Comparison of ENCODE assay signal across 11 mouse cellular contexts in genomic region chr2:29663260-29663877, GRCm38 (mm10). TPM values are rescaled to one million over a fixed set of nuclear protein-coding genes. Genes with fewer than 3 reads are reported as not detected.
DNase-seq lines count a peak whose midpoint lies in the region; ATAC-seq and TF ChIP-seq lines count a peak whose summit lies in the region.
"Had no signal": no experiment of that assay in that cellular context is flagged by ENCODE, and none has a peak within 500 bp of the region (broad histone marks: within the 10 kb centered on the region; RNA-seq: fewer than 3 reads in every experiment).

No protein-coding gene starts in this region.

- DNase-seq in heart, postnatal 0 days (ENCODE audit: low spot score), result no peak
- DNase-seq in heart, adult 2 months, result no peak
- peak; percentile 57 for DNase-seq in lung, embryonic 14.5 days
- no peak for DNase-seq in lung, postnatal 36 days
- DNase-seq in naive thymus-derived CD4-positive, alpha-beta T cell, adult 2 months (ENCODE audit: low read depth), result peak; percentile 42
- no peak for DNase-seq in adrenal gland, postnatal 14 days
- DNase-seq in retina, embryonic 14.5 days (ENCODE audit: low spot score), result no peak
- DNase-seq: cerebellum, adult 11 months; retina, postnatal 1 day had no signal

- H3K4me1 ChIP-seq in heart, postnatal 0 days (ENCODE audit: control insufficient read depth, insufficient read depth), result peaks cover 42% of the 10 kb centered on the region
- H3K4me1 ChIP-seq in heart, adult 2 months (ENCODE audit: control insufficient read depth, insufficient read depth, low read length), result peaks cover 43% of the 10 kb centered on the region
- H3K4me1 ChIP-seq in lung, embryonic 14.5 days (ENCODE audit: insufficient read depth), result peaks cover 9% of the 10 kb centered on the region; the same call in 1 of the 2 replicates
- H3K4me1 ChIP-seq in brown adipose tissue, adult 24 weeks (ENCODE audit: control insufficient read depth, insufficient read depth, insufficient read length, low read length), result peaks cover 58% of the 10 kb centered on the region

- H3K27ac ChIP-seq in heart, postnatal 0 days (ENCODE audit: low read depth), result peak overlapping the region; percentile 30; the same call in 1 of the 2 replicates
- H3K27ac ChIP-seq in heart, adult 2 months, result no peak overlapping the region
- no peak overlapping the region for H3K27ac ChIP-seq in lung, embryonic 14.5 days (ENCODE audit: low read depth)
- 0 out of 2 replicates have a peak overlapping the region, but pooled peaks have one; percentile 7 for H3K27ac ChIP-seq in brown adipose tissue, adult 24 weeks (replicated peaks; ENCODE audit: low read depth, low read length)

- H3K27me3 ChIP-seq in heart, postnatal 0 days (ENCODE audit: control insufficient read depth, insufficient read depth, low read length), result no peaks in the 10 kb centered on the region
- H3K27me3 ChIP-seq in heart, adult 2 months (ENCODE audit: control insufficient read depth, insufficient read depth, low read length), result no peaks in the 10 kb centered on the region
- no peaks in the 10 kb centered on the region for H3K27me3 ChIP-seq in lung, embryonic 14.5 days (ENCODE audit: insufficient read depth, low read length)

- peaks cover 14% of the 10 kb centered on the region for H3K79me2 ChIP-seq in heart, adult 2 months (replicated peaks; ENCODE audit: control insufficient read depth, insufficient read depth, low read length)

- H3K4me2 ChIP-seq in heart, postnatal 0 days (ENCODE audit: low read depth, low read length), result no peak overlapping the region
- H3K4me2 ChIP-seq in lung, embryonic 14.5 days, result no peak overlapping the region

- no peaks in the 10 kb centered on the region; the same call in 1 of the 2 replicates for H3K36me3 ChIP-seq in heart, postnatal 0 days (replicated peaks; ENCODE audit: control insufficient read depth, insufficient read depth, low read length)
- peaks cover 9% of the 10 kb centered on the region; the same call in 1 of the 2 replicates for H3K36me3 ChIP-seq in heart, adult 2 months (ENCODE audit: control insufficient read depth, insufficient read depth, low read length)
- H3K36me3 ChIP-seq in lung, embryonic 14.5 days (ENCODE audit: insufficient read depth), result no peaks in the 10 kb centered on the region

- 17% methylated on average over 4 of the region's 4 CpGs for WGBS in heart, postnatal 0 days
- 18% methylated on average over 4 of the region's 4 CpGs for WGBS in heart, adult 2 months
- WGBS in lung, embryonic 14.5 days, result 16% methylated on average over 4 of the region's 4 CpGs

- intact Hi-C loops in heart, adult 2 months (cut with DNase I), result no loop called here

- H3K4me3 ChIP-seq in heart, postnatal 0 days (ENCODE audit: low read depth, low read length), result no peak overlapping the region
- no peak overlapping the region for H3K4me3 ChIP-seq in heart, adult 2 months
- no peak overlapping the region for H3K4me3 ChIP-seq in lung, embryonic 14.5 days (ENCODE audit: low read depth, low read length)
- H3K4me3 ChIP-seq in brown adipose tissue, adult 24 weeks (ENCODE audit: insufficient read depth, low read depth, low read length), result no peak overlapping the region

- no peak for TF ChIP-seq CTCF in heart, postnatal 0 days (IDR thresholded peaks at IDR 0.05; ENCODE audit: low read depth)
- no peak for TF ChIP-seq CTCF in heart, adult 2 months (IDR thresholded peaks at IDR 0.05)
- TF ChIP-seq CTCF in lung, embryonic 14.5 days (IDR thresholded peaks at IDR 0.05; ENCODE audit: low read depth), result no peak

- no peak for TF ChIP-seq POLR2A in heart, adult 2 months (IDR thresholded peaks at IDR 0.05; ENCODE audit: insufficient read depth, low read depth, low read length)

- no peak for TF ChIP-seq EP300 in heart, postnatal 0 days (IDR thresholded peaks at IDR 0.05; ENCODE audit: low read depth)
- no peak for TF ChIP-seq EP300 in heart, adult 2 months (IDR thresholded peaks at IDR 0.05; ENCODE audit: insufficient read depth, low read depth, low read length)

- no peak for ATAC-seq in heart, postnatal 0 days (ENCODE audit: insufficient read depth, low read depth)
- peak; percentile 56; the same call in 1 of the 2 replicates for ATAC-seq in lung, embryonic 14.5 days (ENCODE audit: insufficient read depth)
- ATAC-seq: midbrain, embryonic 16.5 days had no signal

- no peaks in the 10 kb centered on the region for H3K9me3 ChIP-seq in heart, postnatal 0 days (replicated peaks; ENCODE audit: control insufficient read depth, low read length)
- no peaks in the 10 kb centered on the region for H3K9me3 ChIP-seq in lung, embryonic 14.5 days (ENCODE audit: low read depth, low read length)

- no peak overlapping the region for H3K9ac ChIP-seq in heart, postnatal 0 days (replicated peaks; ENCODE audit: low read depth, low read length)
- H3K9ac ChIP-seq in heart, adult 2 months (ENCODE audit: low read depth, low read length), result no peak overlapping the region
- no peak overlapping the region for H3K9ac ChIP-seq in lung, embryonic 14.5 days

RNA-seq across cellular contexts. Expression of gene Rapgef1, which starts 43.8 kb away (rescaled TPM):
- total RNA-seq in heart, postnatal 0 days (2014; rRNA removed; ENCODE audit: low replicate concordance), result 47.6 and 64.0 TPM in 2 replicates
- polyA plus RNA-seq in heart, postnatal 0 days (2015; fragmentation: Nextera tagmentation; extraction: Ambion mirVana), result 6.7 and 9.0 TPM in 2 replicates
- total RNA-seq in heart, adult 2 months (2021), result 100 to 1,000 TPM in 1 of 2 experiments, 10 to 100 TPM in 1; 96.7 to 116 TPM
- polyA plus RNA-seq in heart, adult 2 months (2012; rRNA removed), result 65.0 and 86.1 TPM in 2 replicates
- 18.3 and 20.5 TPM in 2 replicates for polyA plus RNA-seq in lung, embryonic 14.5 days (2014; fragmentation: Nextera tagmentation; extraction: Ambion mirVana)
- 19.1 and 24.3 TPM in 2 replicates for polyA plus RNA-seq in brown adipose tissue, adult 24 weeks (2012; ENCODE audit: insufficient read depth, insufficient read length, missing spikeins)
- total RNA-seq in adrenal gland, postnatal 14 days (2021), result 57.3 and 61.2 TPM in 2 replicates

Comparison
In these comparisons a context has a peak if more than half of its experiments do, and no peak if none do; other contexts are left out.
1. DNase-seq: peak in lung, embryonic 14.5 days (single experiment) and naive thymus-derived CD4-positive, alpha-beta T cell, adult 2 months (single experiment); none in heart, postnatal 0 days (single experiment), heart, adult 2 months (0 of 2), lung, postnatal 36 days (single experiment), adrenal gland, postnatal 14 days (single experiment) and retina, embryonic 14.5 days (single experiment).
2. H3K27ac ChIP-seq: peak in heart, postnatal 0 days (single experiment) and brown adipose tissue, adult 24 weeks (single experiment); none in heart, adult 2 months (single experiment) and lung, embryonic 14.5 days (single experiment).